Mouse (Mus musculus) adipocyte (in vitro differentiated cells): ENCODE results near the gene Cacna1f.

Experiments used
- DNase-seq: peaks from one replicate; pipeline ENCODE4 v3.0.0-alpha.2; 2016; ENCODE audit warnings: low spot score

Cacna1f gene

DNA sequence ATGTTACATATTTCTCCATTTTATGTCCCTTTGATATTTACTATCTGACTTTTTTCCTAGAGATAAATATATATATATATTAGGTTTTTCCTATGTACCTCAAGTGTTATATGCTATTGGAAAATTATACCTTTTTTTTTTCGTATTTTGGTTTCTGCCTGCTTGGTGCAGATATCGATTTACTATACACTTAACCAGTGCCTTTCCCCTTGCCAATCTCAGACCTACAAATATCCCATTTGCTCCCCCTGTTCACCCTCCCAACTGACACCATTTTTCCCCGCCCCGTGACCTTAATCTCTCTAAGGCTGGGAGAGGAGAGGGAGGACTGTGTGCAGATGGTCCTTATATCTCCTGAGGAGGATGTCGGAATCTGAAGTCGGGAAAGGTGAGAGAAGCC is at the start of gene Cacna1f:
TSS of gene Cacna1f (plus strand) at position 301 of the 400 bp plus-strand sequence.
- DNase-seq: no peak

DNA sequence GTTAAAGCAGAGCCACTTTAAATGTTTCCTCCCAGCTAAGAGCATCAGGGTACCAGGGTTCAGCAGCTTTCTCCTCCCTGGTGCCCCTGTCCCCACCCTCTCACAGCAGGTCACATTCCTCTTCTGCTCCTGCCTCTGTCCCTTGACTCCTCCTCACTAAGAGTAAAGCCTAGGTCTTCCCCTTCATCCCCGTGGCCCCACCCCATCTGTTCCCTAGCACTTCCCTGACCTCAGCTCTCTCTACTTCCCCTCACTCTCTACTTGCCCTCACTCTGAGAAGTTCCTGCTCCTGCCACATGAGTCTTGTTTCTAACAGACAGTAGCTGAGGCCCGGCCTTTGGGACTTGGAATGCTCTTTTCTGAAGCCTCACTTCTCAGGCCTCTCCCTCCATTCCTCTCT is 43.8 kb upstream of the Cacna1f start:
- no peak for DNase-seq

- DNase-seq: no peak
Observed at GRCm38 (mm10) chrX:7566352-7566751, 40.5 kb upstream of the Cacna1f start.

GRCm38 (mm10) chrX:7567491-7567890 is 39.4 kb upstream of the Cacna1f start:
- no peak for DNase-seq

DNA sequence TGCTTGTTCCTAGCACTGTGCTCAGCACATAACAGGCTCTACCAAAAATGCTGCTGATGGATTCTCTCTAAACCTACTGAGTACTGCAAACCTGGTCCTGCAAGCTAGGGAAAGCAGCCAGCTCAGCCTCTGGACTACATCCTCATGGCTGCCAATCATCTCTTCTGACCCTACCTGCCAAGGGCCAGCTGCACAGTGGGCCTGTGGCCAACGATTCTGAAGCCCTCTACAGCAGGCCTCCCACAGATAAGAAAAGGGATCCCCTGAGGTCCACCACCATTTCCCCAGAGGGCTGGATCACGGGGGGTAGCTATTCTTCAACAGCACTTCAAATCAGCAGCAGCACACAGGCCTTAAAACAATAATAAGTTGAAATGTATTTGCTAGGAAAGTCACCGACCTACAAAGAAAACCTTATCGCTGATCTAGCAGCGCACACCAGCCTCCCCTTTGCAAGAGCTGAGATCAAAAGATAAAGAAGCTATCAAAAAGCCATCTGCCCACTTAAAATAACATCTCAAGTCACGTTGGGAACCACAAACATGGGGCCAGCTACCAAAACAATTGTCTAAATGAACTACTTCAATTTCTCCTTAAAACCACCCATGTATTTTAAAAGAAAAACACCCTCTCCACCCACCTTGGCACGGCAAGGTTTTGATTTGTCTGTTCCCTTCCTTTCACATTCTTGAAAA is 36.3 kb upstream of the Cacna1f start:
- no peak for DNase-seq

DNA sequence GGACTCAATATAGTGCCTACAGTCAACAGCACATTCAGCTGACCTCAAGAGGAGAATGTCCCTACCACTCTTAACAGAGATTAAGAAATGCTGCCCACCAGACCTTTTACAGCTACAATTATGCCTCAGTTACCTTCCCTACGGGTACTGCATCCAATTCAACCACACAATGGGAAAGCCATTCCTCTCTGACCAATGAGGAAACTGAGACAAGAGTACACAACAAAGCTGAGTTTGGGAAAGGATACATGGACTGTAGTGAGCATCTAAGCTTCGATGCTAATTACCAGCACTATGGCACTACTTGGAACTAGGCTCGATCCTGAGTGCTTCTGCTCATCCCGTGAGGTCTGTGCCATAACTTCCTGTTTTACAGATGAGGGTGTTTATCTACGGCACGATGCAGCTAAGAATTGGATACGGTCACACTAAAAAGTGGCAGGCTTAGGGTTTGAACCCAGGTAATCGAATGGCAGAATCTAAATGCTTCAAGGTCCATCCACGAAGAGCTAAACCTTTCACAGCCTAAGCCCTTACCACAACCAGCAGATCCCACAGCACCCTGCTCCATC is 35.2 kb upstream of the Cacna1f start:
- no peak for DNase-seq

DNA sequence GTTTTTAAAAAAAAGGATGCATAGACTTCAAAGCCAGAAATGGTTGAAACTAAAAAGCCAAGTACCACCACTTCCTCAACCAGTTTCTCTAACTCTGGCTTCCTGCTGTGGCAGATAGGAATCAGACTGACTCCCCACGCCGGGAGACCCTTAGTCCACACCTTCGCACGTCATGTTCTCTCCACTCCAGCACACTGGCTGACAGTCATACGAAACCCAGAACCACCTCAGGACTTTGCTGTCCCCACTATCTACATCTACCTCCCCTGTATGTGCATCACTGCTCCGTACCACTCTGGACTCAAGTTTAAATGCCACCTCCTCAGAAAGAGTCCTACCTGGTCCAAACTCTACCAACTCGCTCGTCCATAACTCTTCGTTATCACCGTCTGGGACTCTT is 34.4 kb upstream of the Cacna1f start:
- DNase-seq: no peak

- peak; percentile 21 for DNase-seq
Observed at GRCm38 (mm10) chrX:7573176-7574086, 33.5 kb upstream of the Cacna1f start, which contains the start of gene Foxp3. TSS of gene Foxp3 (plus strand) at chrX:7573644.

GRCm38 (mm10) chrX:7574087-7574884 is 32.6 kb upstream of the Cacna1f start, which contains the start of gene Ppp1r3f:
TSS of gene Ppp1r3f (minus strand) at chrX:7574283.
- DNase-seq: peak; percentile 94

DNA sequence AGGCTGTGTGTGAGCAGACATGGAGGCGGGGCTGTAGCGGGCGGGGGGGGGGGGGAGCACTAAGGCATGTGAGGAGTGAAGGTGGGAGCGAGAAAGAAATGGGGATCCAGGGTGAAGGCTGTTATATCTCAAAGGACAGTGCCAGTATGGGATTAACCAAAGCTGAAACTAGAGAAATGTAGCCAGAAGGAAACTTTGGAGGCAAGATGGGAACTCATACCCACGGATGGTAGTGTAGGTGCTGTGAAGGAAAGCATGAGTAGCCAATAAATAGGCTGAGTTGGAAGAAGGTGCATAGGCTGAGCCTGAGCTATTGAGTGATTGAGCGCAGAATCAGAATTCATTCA is 32.0 kb upstream of the Cacna1f start:
- no peak for DNase-seq

DNA sequence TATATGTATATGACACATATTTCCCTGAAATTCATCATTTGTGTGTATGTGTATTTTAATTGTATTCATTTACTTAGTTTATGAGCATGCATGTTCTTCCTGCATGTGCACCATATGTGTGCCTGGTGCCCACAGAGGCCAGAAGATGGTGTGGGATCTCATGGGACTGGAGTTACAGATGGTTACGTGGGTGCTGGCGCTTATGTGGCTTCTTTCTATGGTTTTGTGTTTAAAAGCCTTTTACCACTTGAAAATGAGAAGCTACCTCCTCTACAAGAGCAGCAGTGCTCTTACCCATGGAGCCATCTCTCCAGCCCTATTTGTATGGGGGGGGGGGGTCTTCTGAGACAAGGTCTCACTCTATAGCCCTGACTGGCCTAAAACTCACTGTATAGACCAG is 25.7 kb upstream of the Cacna1f start:
- no peak for DNase-seq

DNA sequence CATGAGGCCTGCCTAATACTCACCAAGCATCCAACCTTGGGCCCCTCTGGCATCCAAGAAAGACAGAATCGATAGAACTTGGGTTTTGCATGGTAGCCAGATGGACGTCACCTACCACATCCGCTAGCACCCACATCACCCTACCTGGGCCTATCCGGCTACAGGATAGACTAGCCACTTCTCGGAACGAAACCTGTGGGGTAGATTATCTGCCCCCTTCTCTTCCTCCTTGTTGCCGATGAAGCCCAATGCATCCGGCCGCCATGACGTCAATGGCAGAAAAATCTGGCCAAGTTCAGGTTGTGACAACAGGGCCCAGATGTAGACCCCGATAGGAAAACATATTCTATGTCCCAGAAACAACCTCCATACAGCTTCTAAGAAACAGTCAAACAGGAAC is 23.0 kb upstream of the Cacna1f start:
- no peak for DNase-seq

GRCm38 (mm10) chrX:7586356-7586755 is 20.5 kb upstream of the Cacna1f start:
- no peak for DNase-seq

- no peak for DNase-seq
Observed at GRCm38 (mm10) chrX:7595371-7595770, 11.5 kb upstream of the Cacna1f start.

GRCm38 (mm10) chrX:7604004-7604403 is 2.9 kb upstream of the Cacna1f start:
- DNase-seq: no peak

GRCm38 (mm10) chrX:7604879-7605574 is 1.9 kb upstream of the Cacna1f start, which contains the start of gene Ccdc22:
TSS of gene Ccdc22 (minus strand) at chrX:7605517.
- peak; percentile 86 for DNase-seq

GRCm38 (mm10) chrX:7605575-7605941 is 1.3 kb upstream of the Cacna1f start:
- no peak for DNase-seq

DNA sequence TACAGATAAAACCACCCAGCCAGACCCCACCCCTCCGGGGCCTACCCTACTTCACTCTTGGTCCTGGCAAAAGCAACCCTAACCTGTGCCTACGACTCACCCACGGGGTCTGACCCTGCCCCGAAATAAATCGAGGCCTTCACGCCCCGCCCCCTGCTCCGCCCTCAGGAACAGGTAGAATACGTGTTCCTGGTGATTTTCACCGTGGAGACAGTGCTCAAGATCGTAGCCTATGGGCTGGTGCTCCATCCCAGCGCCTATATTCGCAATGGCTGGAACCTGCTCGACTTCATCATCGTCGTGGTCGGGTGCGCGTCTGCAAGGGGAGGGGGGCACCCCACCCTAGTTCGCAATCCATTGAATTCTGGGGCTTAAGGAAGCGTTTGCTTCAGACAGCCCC is 3.2 kb downstream of the Cacna1f start:
- no peak for DNase-seq

DNA sequence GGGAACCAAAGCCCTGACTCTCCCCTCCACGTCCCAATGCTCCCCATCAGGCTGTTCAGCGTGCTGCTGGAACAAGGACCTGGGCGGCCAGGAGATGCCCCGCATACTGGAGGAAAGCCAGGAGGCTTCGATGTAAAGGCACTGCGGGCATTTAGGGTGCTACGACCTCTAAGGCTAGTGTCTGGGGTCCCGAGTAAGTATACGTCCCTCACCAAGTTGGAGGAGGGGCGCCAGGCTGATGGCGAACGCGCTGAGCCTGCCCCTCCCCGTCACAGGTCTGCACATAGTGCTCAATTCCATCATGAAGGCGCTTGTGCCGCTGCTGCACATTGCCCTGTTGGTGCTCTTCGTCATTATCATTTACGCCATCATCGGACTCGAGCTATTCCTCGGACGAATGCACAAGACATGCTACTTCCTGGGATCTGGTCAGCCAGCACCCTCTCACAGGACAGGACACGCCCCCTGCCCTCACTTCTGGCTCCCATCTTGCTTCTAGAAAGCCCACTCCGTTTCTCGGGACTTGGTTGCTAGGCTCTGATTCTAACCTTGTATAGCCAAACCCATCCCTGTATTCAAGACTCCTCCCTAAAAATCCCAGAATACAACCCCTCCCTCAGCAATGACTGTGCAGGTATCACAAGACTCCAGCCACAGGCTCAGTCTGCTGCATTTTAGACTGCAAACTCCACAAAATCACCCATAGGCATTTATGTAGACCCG is 3.8 kb downstream of the Cacna1f start:
- no peak for DNase-seq

GRCm38 (mm10) chrX:7617889-7618551 is 11.1 kb downstream of the Cacna1f start:
- no peak for DNase-seq
